Mouse (Mus musculus): ENCODE data around the gene Cygb.
"Not testable (repeated sequence)": the region's sequence is repeated elsewhere in the genome, so short reads cannot be mapped to it uniquely, and the experiment has no call there.

Cygb gene

DNA sequence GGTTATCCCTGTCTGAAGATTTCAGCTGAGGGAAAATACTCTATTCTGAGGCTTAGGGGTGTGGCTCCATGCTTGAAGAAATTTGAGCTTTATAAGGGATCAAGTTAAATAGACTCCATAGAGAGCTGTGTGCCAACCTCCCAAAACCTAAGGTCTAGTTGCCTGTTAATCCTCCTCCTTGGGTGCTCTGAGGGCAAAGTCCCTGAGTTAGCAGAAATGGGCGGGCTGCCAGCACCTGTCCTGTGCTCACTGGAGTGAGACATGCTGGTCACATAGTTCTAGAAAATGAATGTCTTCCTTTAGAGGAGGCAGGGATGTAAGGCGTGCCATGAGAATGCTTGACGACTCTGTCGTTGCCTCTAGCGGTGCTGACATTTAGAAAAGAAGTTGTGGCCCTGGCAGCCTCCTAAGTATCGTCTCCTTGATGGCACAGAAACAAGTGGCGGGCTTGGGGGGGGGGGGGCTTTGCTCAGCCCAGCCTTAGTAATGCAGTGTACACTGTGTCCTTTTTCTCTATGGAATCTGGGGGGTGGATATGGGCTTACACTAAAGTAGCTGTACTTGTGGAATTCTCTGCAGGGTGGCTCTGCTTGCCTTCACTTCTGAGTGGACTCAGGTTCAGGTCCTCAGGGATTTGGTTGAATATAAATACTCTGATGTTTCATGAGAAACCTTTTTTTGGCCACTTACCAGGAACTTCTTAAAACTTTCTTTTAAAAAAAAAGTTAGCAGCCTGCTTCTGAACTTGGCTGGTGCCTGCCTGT lies 20.7 kb upstream of the Cygb start:
- DNase-seq: no peak

DNA sequence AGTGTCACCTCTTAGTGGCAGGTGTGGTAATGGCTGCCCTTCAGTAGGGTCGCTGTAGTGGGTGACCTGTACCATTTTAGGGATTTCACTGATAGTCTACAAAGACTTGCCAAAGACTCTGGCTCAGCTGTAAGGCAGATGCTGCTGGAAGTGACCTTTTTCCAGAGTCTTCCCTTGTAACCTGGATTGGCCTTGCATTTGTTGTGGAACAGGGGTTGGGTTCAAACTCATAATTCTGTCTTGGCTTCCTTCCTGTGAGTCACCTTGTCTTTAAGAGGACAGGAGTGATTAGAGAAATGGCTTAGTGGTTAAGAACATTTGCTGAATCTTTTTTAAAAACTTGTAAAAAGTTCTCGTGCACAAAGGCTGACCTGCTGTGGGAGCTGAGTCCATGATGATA lies 19.3 kb upstream of the Cygb start:
- no peak for DNase-seq

DNA sequence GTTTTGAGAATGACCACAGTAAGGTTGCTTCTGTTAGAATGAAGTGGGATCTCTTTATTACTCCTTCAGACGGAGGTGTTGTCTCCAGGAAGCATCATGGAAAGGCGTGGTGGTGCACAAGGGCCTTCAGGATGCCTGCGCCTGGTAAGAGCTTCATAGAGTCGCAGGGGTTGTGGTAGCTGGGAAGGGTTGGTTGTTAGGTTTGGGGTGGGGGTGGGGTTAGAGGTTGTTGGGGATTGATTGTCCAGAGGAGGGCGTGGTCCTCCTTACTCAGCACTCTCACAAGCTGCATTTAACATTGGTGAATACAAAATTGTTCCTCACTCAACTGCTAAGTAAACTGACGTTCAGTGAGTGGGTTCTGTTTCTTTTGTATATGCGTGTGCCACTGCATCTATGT lies 18.5 kb upstream of the Cygb start:
- DNase-seq: no peak

DNA sequence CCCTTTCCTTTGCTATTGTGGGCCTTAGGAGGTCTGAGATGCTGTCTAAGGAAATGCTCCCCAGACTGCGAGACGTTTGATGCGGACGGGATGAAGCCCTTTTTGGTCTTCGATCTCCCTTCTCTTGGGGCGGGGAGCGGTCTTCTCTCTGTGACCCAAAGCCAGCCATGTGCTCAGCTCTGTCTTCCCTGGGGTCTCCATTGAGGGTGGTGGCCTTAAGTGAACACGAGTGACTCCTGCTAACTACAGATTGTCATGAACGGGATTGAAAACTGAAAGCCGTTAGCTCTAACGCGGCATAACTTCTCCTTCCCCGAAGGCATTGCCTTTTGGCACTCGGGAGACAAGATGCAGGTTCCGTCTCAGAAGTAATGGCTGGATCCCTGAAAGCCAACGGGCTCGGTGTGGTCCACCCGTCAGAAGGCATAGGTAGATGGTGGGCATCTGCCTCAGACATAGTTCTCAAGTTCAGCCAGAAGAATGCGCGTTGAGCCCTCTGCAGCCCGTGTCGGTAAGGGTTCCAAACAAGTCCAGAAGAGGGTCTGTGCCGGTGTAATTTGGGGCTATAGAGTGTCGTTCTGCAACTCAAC lies 17.8 kb upstream of the Cygb start:
- no peak for DNase-seq

DNA sequence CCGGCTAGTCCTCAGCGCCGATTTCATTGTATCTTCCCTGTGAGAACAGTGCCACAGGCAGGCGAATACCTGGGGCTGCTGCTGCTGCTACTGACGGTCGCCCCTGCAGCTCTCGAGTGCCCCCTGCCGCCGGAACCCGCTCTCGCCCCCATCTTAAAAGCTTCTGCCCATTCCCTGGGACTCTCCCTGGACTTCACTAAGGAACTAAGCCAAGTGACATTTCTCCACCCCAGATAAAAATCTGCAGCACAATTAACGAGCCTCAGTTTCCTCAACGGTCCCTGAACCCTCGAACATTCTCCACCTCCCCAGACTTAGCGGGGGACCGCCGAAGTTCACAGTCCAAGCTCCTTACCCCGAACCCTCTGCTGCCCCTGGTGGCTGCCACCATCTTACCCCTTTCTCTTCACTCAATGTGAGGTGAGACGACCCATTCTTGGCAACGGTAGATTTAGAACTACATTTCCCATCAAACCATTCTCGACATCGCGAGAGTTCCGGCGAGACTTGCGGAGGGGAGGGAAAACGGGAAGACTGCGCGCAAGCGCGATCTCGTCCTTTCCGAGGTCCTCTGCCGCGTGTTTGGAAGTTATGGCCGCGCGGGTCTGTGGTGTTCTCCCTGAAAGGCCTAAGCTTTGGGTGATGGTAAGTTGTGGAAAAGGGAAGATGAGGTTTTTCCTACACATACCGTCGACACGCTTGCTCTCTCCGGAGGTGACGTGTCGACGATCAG lies 17.2 kb upstream of the Cygb start:
- DNase-seq: peak; percentile 99

DNA sequence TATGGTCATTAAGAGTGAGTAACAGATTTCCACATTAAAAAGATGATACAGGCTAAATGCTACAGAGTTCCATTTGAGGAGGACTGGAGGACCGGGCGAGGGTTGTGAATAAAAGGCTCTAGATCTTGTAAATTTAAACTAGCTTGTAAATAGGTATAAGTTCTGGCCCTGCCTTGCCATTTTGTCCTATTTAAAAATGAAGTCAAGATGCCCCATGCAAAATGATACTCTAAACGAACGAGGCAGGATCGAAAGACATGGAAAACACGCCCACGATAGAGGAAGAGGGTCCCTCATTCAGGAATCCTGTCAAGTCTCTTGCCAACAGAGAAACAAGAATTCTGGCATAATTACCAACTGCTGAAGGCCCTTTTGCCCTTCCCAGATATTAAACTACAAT lies 16.3 kb upstream of the Cygb start:
- no peak for DNase-seq

DNA sequence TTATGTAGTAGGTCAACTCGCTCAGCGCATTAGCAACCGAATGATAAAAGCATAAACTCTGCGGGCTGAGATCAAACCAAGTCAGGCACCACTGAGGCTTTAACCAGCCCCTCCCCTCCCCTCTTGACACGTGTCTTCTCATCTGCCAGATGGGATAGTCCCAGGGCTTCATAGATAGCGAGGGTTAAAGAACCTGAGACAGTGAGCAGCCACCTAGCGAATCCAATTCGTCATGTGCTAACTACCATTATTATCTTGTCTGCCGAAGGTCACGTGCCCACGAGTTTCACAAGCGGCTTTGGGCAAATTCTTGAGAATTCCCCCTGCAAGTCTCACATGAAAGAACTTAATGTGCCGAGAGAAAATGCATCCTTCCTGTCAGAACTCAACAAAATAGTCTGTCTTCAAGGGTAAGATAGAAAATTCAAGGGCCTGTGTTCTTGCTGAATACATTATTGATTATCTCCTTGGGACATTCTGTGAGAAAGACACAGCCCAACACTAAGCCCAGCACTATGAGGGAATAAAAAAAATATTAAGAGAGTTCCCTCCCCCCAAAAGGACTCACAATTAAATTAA lies 15.8 kb upstream of the Cygb start:
- peak; percentile 22 for DNase-seq

DNA sequence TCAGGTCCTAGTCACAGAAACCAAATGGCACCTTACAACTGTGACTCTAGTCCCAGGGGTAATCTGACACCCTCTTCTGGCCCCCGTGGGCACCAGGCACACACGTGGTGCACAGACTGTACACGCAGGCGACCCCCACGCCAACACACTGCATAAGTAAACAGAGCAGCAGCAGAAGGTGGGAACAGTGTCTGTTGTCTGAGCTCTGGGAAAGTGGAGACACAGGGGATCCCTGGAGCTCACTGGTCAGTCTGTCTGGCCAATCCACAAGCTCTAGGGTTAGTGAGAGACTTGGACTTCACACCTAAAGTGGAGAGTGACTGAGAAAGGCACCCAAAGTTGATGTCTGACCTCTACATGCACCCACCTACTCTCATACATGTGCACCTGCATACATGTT lies 15.2 kb upstream of the Cygb start:
- DNase-seq: no peak

DNA sequence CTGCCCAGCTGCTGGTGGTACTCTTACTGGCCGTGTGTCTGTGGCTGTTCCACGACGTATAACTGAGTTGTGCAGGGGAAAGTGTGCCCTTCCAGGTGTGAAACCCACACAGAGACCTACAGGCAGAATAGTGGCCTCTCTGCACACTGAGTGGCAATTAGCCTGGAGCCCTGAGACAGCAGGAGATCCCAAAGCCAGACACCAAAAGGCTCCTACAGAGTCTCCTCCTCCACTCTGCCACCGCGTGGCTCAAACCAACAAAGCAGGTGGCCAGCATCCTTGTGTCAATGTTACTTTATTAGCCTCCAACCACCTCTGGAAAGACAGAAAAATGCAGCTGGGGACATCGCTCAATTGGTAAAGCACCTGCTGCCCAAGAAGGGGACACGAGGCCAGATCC lies 14.7 kb upstream of the Cygb start:
- DNase-seq: no peak

DNA sequence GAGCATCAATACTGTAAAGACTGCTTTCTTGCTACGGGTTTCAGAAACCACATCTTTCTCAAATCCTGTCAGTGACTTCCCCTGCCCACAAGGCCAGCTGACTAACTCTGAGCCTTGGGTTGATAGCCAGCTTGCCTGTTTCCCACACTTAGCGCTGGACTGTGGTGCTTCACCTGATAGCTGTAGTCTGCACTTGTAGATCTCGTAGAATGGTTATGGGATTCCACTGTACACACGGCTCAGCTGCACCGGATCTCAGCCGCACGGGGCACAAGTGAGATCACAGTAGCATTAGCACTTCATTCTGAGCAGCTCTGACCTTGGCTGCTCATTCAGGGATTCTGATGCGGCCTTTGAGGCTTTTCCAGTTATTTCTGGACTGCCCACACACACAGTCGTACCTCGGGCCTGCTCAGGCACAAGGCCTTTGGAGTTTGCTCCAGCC lies 14.3 kb upstream of the Cygb start:
- no peak for DNase-seq

DNA sequence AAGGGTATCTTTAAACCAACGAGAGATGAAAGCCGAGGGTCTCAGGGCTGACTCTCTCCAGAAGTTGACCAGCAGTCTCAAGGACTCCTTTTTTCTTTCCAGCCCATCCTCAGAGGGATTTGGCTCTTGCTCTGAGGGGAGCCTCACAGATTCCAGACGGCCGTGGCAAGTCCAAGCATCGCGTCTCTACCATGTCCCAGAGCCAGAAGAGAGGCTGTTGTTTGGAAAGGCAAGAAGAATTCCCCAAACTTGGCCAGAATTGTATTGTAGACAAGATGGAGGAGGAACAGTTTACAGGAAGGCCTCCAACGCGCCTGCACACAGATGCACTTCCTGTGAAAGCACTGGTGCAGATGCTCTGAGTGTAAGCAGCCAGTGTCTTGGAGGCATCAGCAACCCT lies 13.8 kb upstream of the Cygb start:
- DNase-seq: peak; percentile 21

DNA sequence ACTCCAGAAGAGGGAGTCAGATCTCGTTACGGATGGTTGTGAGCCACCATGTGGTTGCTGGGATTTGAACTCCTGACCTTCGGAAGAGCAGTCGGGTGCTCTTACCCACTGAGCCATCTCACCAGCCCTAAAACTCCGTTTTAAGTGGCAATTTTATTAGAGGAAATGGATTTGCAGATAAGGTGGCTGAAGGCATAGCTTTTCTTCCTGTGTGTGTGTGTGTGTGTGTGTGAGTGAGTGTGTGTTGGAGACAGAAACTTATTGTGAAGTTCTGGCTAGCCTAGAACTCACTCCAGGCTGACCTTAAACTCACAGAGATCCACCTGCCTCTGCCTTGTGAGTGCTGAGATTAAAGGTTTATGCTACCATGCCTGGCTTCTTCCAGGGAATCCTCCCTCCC lies 12.9 kb upstream of the Cygb start:
- not testable (repeated sequence) for DNase-seq

DNA sequence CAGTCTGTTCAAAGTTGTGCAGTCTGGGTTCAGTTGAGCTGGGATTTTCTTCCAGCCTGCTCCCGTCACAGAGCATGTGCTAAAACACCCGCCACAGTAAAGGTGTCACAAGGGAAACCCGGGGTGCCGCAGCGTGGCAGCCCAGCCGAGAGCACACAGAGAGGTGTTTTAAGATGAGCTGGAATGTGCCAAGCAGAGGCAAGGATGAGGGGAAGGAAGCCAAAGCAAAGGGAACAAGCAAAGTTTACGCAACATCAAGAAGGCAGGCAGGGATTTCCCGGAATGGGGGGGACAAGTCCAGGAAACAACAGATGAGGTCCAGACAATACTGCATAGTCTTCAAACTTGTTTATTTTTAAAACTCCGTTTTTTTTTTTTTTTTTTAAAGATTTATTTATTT lies 12.5 kb upstream of the Cygb start:
- DNase-seq: no peak

DNA sequence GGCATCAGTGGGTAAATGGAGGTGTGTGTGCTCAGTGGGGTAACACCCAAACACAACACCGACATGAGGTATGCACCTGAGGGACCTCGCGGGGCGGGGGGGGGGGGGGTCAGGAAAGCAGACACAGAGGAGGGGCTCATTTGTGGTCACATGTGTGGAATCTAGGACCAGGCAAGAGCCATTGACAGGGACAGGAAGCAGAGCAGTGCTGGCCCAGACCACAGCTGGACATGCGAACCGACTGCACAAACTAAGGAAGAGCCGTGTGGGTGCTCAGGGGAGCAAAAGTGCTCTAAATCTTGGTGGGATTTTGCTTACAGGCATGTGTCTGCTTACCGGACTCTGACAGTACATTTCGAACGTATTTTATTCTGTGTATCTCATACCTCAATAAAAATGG lies 11.2 kb upstream of the Cygb start:
- DNase-seq: no peak

DNA sequence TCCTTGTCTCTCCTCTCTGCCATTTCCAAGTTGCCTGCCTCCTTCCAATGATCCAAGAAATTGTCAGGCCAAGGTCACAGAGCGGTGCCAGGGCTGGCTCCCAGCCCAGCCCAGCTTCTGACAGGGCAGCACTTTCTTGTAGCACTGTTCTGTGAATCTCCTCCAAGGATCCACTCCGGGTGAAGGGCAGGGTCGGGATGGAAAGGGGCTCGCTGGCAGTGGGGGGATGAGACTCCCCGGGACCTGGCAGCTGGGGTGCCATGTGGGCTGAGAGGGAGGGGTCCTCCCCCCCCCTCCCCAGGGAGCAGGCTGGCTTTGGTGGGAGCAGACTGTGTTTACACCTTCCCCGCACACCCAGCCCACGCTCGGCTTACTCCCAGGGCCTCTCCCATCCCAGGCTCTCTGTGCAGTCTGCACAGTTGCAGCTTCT lies 7.8 kb upstream of the Cygb start:
- no peak for DNase-seq

DNA sequence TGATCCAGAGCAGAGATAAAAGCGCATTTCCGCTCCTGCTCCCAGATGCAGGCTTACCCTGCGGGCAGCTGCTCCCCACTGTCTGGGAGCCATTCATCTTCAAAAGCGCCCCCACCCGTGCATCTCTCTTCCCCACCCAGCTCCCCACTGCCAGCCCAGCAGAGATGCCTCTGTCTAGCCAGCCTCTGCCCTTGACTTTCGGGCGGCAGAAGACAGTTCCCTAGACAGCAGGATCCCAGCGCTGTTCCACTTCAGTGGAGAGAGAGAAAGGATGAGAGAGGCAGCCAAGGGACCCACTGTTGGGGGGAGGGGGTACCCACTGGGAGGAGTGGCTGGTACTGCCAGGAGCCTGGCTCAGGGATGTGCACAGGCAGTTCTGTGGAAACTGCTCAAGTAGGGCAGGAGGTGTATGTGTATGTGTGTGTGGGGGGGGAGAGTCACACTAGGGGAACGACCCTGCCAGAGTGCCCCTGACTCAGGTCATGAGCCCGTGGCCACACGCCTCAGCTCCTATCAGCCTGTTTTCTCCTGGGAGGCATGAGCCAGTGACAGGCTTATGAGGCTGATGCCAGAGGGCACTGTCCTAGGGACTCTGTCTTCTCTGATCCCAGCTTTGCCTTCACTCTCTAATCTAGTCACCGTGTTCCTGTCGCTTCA lies 7.3 kb upstream of the Cygb start:
- peak; percentile 17 for DNase-seq

DNA sequence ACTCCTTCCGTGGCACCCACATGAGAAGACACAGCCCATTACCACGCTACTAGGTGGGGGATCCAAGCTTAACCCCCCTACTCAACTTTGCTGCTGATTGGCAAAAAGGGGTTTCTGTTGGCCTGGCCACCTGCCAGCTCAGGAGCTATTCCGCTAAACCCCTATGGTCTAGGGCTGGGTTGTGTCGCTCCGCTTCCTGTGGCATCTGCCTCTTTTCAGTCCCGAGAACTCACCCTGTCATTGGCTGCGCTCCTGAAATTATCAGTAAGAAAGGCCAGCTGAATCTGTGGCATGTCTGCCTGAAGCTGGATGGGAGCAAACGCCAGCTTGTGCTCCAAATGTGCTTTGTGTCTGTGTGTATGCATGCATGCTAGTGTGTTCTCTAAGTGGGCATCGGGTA lies 6.1 kb upstream of the Cygb start:
- no peak for DNase-seq

DNA sequence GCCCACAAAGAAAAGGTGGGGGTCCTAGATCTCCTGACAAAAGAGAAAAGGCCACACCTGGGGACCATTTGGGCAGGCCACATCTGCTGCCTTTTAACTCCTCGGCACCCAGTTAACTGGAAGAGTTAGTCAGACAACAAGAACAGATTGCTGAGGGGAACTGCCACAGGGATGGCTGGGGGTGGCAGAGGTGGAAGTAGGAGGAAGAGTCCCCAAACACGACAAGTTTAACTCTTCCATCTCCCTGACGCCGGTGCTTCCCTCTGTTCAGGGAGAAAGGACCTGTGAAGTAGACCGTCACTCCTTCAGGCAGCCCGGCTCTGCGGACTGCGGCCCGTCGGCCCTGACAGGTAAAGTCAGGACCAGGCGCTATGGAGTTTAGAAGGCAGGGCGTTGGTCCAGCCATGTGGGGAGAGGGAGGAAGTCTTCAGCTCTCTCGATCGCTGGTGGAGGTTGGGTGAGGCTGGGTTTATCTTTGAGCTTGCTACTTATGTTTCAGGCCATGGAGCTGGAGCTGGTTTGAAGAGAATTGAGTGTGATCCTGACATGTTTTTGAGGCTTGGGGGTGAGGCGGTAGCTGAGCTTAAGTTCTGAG lies 5.0 kb upstream of the Cygb start:
- DNase-seq: no peak

DNA sequence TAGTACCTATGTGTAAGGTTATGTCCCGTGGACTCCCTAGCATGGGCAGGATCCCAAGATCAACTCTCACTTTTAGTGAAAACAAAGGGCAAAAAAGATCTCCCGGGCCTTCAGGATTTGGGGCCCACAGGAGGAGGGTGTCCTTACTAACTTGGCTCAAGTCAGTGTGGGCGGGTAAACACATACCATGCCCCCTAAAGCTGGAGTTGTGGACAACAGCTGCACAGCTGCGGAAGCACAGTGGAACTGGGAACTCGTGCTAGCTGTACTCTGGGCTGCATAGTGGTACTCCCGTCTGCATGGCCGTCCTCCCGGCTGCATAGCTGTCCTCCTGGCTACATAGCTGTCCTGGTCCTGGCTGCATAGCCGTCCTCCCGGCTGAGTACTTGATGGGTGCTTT lies 4.1 kb upstream of the Cygb start:
- no peak for DNase-seq

DNA sequence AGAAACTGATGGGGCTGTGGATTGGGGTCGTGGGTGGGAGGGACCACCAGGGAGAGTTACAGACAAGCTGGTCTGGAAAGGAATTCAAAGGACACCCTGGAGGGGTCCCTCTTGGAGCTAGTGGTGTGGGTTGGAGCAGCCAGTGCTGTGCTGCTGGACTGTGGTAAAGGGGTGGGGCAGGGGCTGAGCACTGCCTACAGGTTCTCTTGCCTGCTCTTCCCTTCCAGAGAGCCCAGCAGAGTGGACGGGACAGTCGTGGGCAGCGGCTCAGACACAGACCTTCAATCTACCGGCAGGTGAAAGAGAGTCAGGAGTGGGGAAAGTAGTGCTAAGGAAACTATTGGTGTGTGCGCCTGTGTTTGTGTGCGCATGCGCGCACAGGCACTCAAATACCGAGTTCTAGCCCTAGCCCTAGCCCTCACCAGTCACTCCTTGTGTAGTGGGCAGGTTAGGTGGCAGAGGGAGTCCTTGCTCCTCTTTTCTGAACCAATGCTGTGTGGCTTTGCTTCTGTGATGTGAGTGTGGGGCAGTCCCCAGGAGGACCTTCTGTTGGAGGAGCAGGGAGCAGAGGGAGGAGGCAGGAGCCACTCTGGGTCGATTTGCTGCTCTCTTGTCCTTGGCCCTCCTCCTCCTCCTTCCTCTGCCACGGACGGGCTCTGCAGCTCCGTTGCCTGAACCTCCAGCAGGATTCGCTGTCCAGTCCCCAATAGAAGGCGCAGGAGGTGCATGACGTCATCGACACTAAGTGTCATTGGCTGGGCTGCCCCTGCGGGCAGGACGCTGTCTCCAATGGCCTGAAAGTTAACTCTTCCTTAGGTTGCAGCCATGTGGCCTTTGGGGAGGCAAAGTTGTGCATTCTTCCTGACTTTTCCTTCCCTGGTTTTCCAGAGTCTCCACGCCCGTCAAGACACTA lies 3.5 kb upstream of the Cygb start:
- DNase-seq: peak; percentile 42

DNA sequence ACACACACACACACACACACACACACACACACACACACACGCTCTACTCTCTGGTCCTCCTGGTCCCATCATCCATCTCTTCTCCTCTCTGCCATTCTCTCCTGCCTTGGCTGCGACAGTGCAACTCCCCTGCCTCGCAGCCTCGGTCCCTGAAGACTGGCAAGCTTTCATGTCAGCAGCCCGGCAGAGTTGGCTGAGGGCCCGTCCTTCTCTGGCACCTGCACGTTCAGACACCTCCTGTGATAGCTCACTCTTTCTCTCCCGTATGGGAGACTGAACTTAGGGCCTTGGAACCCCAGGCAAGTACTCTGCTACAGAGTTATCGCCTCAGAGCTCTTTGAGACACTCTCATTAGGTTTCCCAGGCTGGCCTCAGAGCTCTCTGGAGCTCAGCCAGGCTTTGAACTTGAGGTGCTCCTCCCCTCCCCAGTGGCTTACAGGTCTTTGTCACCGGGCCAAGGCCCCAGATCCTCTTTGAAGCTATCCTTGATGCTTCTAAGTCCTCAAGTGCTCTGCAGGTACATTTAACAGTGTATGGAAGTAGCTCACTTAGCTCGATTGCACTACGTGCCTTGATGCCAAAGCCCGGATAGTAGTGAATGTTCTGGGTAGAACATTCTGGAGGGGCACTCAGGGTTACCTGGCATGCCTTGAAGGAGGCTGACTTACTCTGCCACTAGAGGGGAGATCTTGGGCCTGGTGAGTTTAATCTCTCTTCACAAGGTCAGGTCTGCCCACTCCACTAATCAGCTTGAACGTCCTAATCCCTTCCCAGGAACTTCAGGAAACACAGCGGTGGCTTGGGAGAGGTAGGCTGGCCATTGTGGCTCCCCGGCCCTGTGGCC lies 2.5 kb upstream of the Cygb start:
- DNase-seq: no peak

All from thymus, postnatal 25 days (tissue).